Mouse (Mus musculus): ENCODE measurements at regions not wholly inside any gene's neighbourhood (a gene's known extent, or its start where the extent isn't known, plus 50 kb on each side); places are given as distances from the start of the nearest gene placed in this dataset.

- no peak for DNase-seq (ENCODE audit: extremely low spot score in 1 of 2, low spot score in 2 of 2)
- peak overlapping the region; percentile 41; the same call in 1 of the 2 replicates for H3K27ac ChIP-seq
- H3K4me3 ChIP-seq = peak overlapping the region; percentile 21; the same call in 1 of the 2 replicates
- no peak for TF ChIP-seq CTCF (IDR thresholded peaks at IDR 0.05)
- intact Hi-C loops (cut with DNase I) = no loop called here
Measured at GRCm38 (mm10) chr9:99800076-99800475, 75.9 kb downstream of the Sox14 start.

GRCm38 (mm10) chr9:99799387-99800021, 76.5 kb downstream of the Sox14 start:
- no peak for TF ChIP-seq CTCF (IDR thresholded peaks at IDR 0.05)
- DNase-seq (ENCODE audit: extremely low spot score in 1 of 2, low spot score in 2 of 2) = no peak
- Histone ChIP-seq H3K27ac (peak overlapping the region; percentile 41; the same call in 1 of the 2 replicates), H3K4me3 (peak overlapping the region; percentile 21; the same call in 1 of the 2 replicates)
- intact Hi-C loops (cut with DNase I) = no loop called here

GRCm38 (mm10) chr9:99797066-99797770, 78.8 kb downstream of the Sox14 start:
- DNase-seq (ENCODE audit: extremely low spot score in 1 of 2, low spot score in 2 of 2) = no peak
- Histone ChIP-seq H3K27ac (no peak overlapping the region), H3K4me3 (no peak overlapping the region)
- intact Hi-C loops (cut with DNase I) = no loop called here
- TF ChIP-seq CTCF (IDR thresholded peaks at IDR 0.05) = no peak

- no peak for DNase-seq (ENCODE audit: extremely low spot score in 1 of 2, low spot score in 2 of 2)
- no peak overlapping the region for H3K4me3 ChIP-seq
- intact Hi-C loops (cut with DNase I) = no loop called here
- H3K27ac ChIP-seq = no peak overlapping the region
- no peak for TF ChIP-seq CTCF (IDR thresholded peaks at IDR 0.05)
Measured at GRCm38 (mm10) chr9:99792700-99793099, 75.6 kb upstream of the Cldn18 start.

- no peak for DNase-seq (ENCODE audit: extremely low spot score in 1 of 2, low spot score in 2 of 2)
- H3K4me3 ChIP-seq = no peak overlapping the region
- intact Hi-C loops (cut with DNase I) = no loop called here
Measured at GRCm38 (mm10) chr9:99786864-99787263, 69.8 kb upstream of the Cldn18 start.

GRCm38 (mm10) chr9:99783156-99783555, 66.1 kb upstream of the Cldn18 start:
- intact Hi-C loops (cut with DNase I) = no loop called here
- Histone ChIP-seq H3K27ac (no peak overlapping the region), H3K4me3 (no peak overlapping the region)
- no peak for DNase-seq (ENCODE audit: extremely low spot score in 1 of 2, low spot score in 2 of 2)
- TF ChIP-seq CTCF (IDR thresholded peaks at IDR 0.05) = no peak

More at GRCm38 (mm10) chr9:99786864-99787263, 69.8 kb upstream of the Cldn18 start:
- H3K27ac ChIP-seq = no peak overlapping the region
- TF ChIP-seq CTCF (IDR thresholded peaks at IDR 0.05) = no peak

- intact Hi-C loops (cut with DNase I) = no loop called here
- no peak for DNase-seq (ENCODE audit: extremely low spot score in 1 of 2, low spot score in 2 of 2)
- TF ChIP-seq CTCF (IDR thresholded peaks at IDR 0.05) = no peak
- Histone ChIP-seq H3K4me3 (no peak overlapping the region), H3K27ac (no peak overlapping the region)
Measured at GRCm38 (mm10) chr9:99782364-99783119, 65.5 kb upstream of the Cldn18 start.

GRCm38 (mm10) chr9:99778871-99779270, 61.8 kb upstream of the Cldn18 start:
- no peak for DNase-seq (ENCODE audit: extremely low spot score in 1 of 2, low spot score in 2 of 2)
- intact Hi-C loops (cut with DNase I) = no loop called here
- no peak overlapping the region for H3K4me3 ChIP-seq
- H3K27ac ChIP-seq = no peak overlapping the region
- TF ChIP-seq CTCF (IDR thresholded peaks at IDR 0.05) = no peak

GRCm38 (mm10) chr9:99770696-99771095, 53.6 kb upstream of the Cldn18 start:
- intact Hi-C loops (cut with DNase I) = loop anchor here (5.0 kb wide), 1 partner anchor 677 kb away; no protein-coding TSS in a partner anchor
- no peak for DNase-seq (ENCODE audit: extremely low spot score in 1 of 2, low spot score in 2 of 2)
- Histone ChIP-seq H3K27ac (no peak overlapping the region), H3K4me3 (no peak overlapping the region)
- no peak for TF ChIP-seq CTCF (IDR thresholded peaks at IDR 0.05)
